Mouse (Mus musculus) liver, embryonic 14.5 days (tissue): Measurements from ENCODE around the gene Sema3d. TPM values are rescaled to one million over a fixed set of nuclear protein-coding genes. Genes with fewer than 3 reads are reported as not detected.

ENCODE experiments used
- ATAC-seq: fragments of 200-750 bp; cut with Nextera tagmentation; 2 replicates; pipeline ENCODE4 v1.8.0; 2017; ENCODE audit warnings: moderate number of reproducible peaks, mild to moderate bottlenecking, moderate library complexity; ENCODE audit not compliant: insufficient read depth
- DNase-seq, 3 experiments: peaks; one replicate each; pipeline ENCODE4 v3.0.0-alpha.2; 2012 to 2013; ENCODE audit warnings: low read depth in 3 of 3, low spot score in 3 of 3
- H3K27ac ChIP-seq: fragments of 300-500 bp; sonication (generic); 2 replicates; pipeline ENCODE4 v1.5.1; 2014; ENCODE audit warnings: moderate library complexity, mild to moderate bottlenecking, control low read depth, inconsistent platforms
- H3K27me3 ChIP-seq: fragments of 300-500 bp; sonication (generic); 2 replicates; pipeline ENCODE4 v1.6.1; 2014; ENCODE audit warnings: mild to moderate bottlenecking, low read length, moderate library complexity; ENCODE audit not compliant: control insufficient read depth, insufficient read depth
- H3K36me3 ChIP-seq: fragments of 300-500 bp; sonication (generic); replicated peaks from 2 replicates; pipeline ENCODE4 v1.6.1; 2014; ENCODE audit warnings: low read depth; ENCODE audit not compliant: control insufficient read depth, insufficient read depth
- H3K4me1 ChIP-seq, 2 experiments: fragments of 200-500 bp in 1 of 2; fragments of 300-500 bp in 1 of 2; sonication (generic) in 1 of 2; replicated peaks; 2 replicates each; pipeline ENCODE4 v1.6.1; 2012 to 2014; ENCODE audit warnings: antibody characterized with exemption in 1 of 2, inconsistent platforms in 1 of 2, low read length in 1 of 2; ENCODE audit not compliant: control insufficient read depth in 2 of 2, insufficient read depth in 2 of 2
- H3K4me2 ChIP-seq: fragments of 300-500 bp; sonication (generic); 2 replicates; pipeline ENCODE4 v1.6.1; 2014; ENCODE audit warnings: low read depth, mild to moderate bottlenecking, control low read depth, moderate library complexity
- H3K4me3 ChIP-seq, 2 experiments: fragments of 200-500 bp in 1 of 2; fragments of 300-500 bp in 1 of 2; sonication (generic) in 1 of 2; 2 replicates each; pipeline ENCODE4 v1.5.1; 2012 to 2014; ENCODE audit warnings: low read depth in 2 of 2, low read length in 2 of 2, mild to moderate bottlenecking in 2 of 2, control low read depth in 1 of 2, inconsistent platforms in 1 of 2, moderate library complexity in 1 of 2; ENCODE audit not compliant: insufficient read depth in 1 of 2
- H3K9ac ChIP-seq: fragments of 300-500 bp; sonication (generic); replicated peaks from 2 replicates; pipeline ENCODE4 v1.6.1; 2014; ENCODE audit warnings: mild to moderate bottlenecking, control low read depth, moderate library complexity
- H3K9me3 ChIP-seq: fragments of 300-500 bp; sonication (generic); 2 replicates; pipeline ENCODE4 v1.6.1; 2016; ENCODE audit warnings: low read length, mixed read lengths; ENCODE audit not compliant: control insufficient read depth
- CTCF ChIP-seq: IDR thresholded peaks from 2 replicates; pipeline ENCODE4 v1.5.1; 2016; ENCODE audit warnings: antibody characterized with exemption, low read depth, control low read depth
- EP300 ChIP-seq: IDR thresholded peaks from 2 replicates; pipeline ENCODE4 v1.6.1; 2016; ENCODE audit warnings: antibody characterized with exemption, low read depth
- WGBS: fragments of 180-500 bp; shearing (Covaris S2); extraction: QIAGEN DNeasy Blood & Tissue Kit; methylation state at CpG from one replicate; pipeline ENCODE4 v1.1.7; 2014; ENCODE audit not compliant: insufficient replicate concordance; 5-methylcytosine and 5-hydroxymethylcytosine counted together
- polyA plus RNA-seq, 2 experiments: library from polyadenylated mRNA; depleted of rRNA in 1 of 2; stranded (reverse) in 1 of 2; unstranded in 1 of 2; fragments of >200 nt; fragmentation: Nextera tagmentation in 1 of 2; extraction: Ambion mirVana in 1 of 2; gene quantifications; 2 replicates each; pipeline versions ENCODE4 v1.2.1 to v1.2.3; 2012 to 2014

The Sema3d gene
- polyA plus RNA-seq, 2 experiments = 0.38 to 0.65 TPM

GRCm38 (mm10) chr5:12442176-12443105, 59.3 kb downstream of the Sema3d start:
- Histone ChIP-seq H3K4me2 (no peak overlapping the region), H3K4me3 (no peak overlapping the region), H3K36me3 (no peaks in the 10 kb centered on the region), H3K4me1 (no peaks in the 10 kb centered on the region), H3K27me3 (no peaks in the 10 kb centered on the region), H3K9me3 (no peaks in the 10 kb centered on the region), H3K9ac (no peak overlapping the region), H3K27ac (no peak overlapping the region)
- no peak for TF ChIP-seq EP300
- no peak for TF ChIP-seq CTCF
- ATAC-seq = no peak
- 65% methylated on average over 7 of the region's 7 CpGs for WGBS
- DNase-seq = no peak

GRCm38 (mm10) chr5:12451089-12451488, 67.9 kb downstream of the Sema3d start:
- no peak overlapping the region for H3K9ac ChIP-seq
- no peaks in the 10 kb centered on the region for H3K27me3 ChIP-seq
- no peaks in the 10 kb centered on the region for H3K36me3 ChIP-seq
- H3K27ac ChIP-seq = no peak overlapping the region
- no peak for TF ChIP-seq EP300
- no peak for TF ChIP-seq CTCF
- H3K4me3 ChIP-seq = no peak overlapping the region
- ATAC-seq = no peak
- WGBS = 59% methylated on average over 4 of the region's 4 CpGs
- H3K4me1 ChIP-seq = no peaks in the 10 kb centered on the region
- no peak overlapping the region for H3K4me2 ChIP-seq
- no peaks in the 10 kb centered on the region for H3K9me3 ChIP-seq
- DNase-seq = no peak

DNA sequence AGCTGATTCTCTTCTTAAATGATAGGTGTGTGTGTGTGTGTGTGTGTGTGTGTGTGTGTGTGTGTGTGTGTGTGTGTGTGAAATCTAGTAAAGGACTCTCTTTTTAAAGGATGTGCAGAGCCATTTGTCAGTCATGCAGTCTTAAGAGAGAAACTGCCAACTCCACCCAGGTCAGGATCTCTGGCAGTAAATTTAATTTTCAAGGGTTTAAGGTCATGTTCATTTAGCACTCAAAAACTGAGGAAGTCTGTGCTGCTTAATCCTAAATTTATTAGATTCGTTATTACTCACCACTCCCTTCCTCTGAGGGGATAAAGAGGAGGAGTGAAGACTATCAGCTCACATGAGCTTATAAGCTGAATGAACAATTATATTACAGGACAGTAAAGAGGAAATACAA, 71.8 kb downstream of the Sema3d start:
- H3K36me3 ChIP-seq = no peaks in the 10 kb centered on the region
- no peaks in the 10 kb centered on the region for H3K27me3 ChIP-seq
- DNase-seq = no peak
- ATAC-seq = no peak
- no peak overlapping the region for H3K9ac ChIP-seq
- H3K4me1 ChIP-seq = no peaks in the 10 kb centered on the region
- no peak overlapping the region for H3K4me3 ChIP-seq
- no peak overlapping the region for H3K27ac ChIP-seq
- no peak overlapping the region for H3K4me2 ChIP-seq
- TF ChIP-seq CTCF = no peak
- no peaks in the 10 kb centered on the region for H3K9me3 ChIP-seq
- 38% methylated on average over 1 of the region's 1 CpGs for WGBS

GRCm38 (mm10) chr5:12457509-12457908, 74.3 kb downstream of the Sema3d start:
- Histone ChIP-seq H3K4me1 (no peaks in the 10 kb centered on the region), H3K4me2 (no peak overlapping the region), H3K27ac (no peak overlapping the region), H3K9ac (no peak overlapping the region), H3K9me3 (no peaks in the 10 kb centered on the region), H3K4me3 (no peak overlapping the region), H3K27me3 (no peaks in the 10 kb centered on the region), H3K36me3 (no peaks in the 10 kb centered on the region)
- 60% methylated on average over 1 of the region's 1 CpGs for WGBS
- no peak for ATAC-seq
- DNase-seq = no peak
- TF ChIP-seq EP300 = no peak
- TF ChIP-seq CTCF = no peak

DNA sequence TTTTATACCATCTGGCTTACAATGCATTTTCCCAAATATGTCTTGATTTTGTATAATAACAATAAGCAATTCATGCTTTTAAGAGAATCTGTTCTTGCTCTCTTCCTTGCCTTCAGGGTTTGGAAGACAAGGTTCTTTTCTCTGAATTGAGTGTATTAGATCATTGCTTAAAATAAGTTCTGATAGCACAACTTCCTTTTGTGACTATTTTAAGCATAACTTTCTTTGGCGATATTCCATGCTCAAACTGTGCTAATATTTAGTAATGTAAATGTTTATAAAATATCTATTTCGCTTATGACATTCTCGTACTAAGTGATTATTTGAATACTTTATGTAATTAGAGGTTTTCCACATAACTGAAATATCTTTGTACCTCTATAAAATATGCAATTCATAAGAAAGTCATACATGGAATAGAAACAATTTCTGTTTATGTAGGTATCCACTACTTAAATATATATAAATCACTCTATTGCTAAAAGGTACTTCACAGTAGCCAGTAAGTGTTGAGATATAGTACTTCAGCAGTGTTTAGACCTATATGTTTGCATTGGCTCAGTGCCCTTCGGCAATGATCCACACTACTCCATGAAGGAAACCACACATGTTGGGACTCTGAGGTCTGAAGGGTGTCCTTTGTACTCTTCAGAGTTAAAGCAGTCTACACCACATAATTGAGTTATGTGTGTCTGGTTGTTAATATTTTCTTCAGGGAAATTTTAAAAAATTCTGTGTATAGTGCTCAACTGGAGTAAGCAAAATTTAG, 84.6 kb downstream of the Sema3d start:
- Histone ChIP-seq H3K27ac (no peak overlapping the region), H3K4me1 (no peaks in the 10 kb centered on the region), H3K4me3 (no peak overlapping the region), H3K9ac (no peak overlapping the region), H3K36me3 (no peaks in the 10 kb centered on the region), H3K4me2 (no peak overlapping the region), H3K9me3 (no peaks in the 10 kb centered on the region), H3K27me3 (no peaks in the 10 kb centered on the region)
- DNase-seq = no peak
- no peak for ATAC-seq
- TF ChIP-seq CTCF = no peak
- WGBS = 58% methylated on average over 4 of the region's 4 CpGs
